Mouse (Mus musculus) cerebellum, adult 2 months (tissue): ENCODE measurements around the gene Nrk.

Source experiments
- CTCF ChIP-seq: fragments of 200-500 bp; IDR thresholded peaks from 2 replicates; pipeline ENCODE4 v1.5.1; 2011; ENCODE audit warnings: low read depth, mild to moderate bottlenecking, control low read depth, low read length, moderate library complexity, borderline replicate concordance; ENCODE audit not compliant: insufficient read depth
- POLR2A ChIP-seq: fragments of 200-500 bp; IDR thresholded peaks from 2 replicates; pipeline ENCODE4 v1.6.1; 2011; ENCODE audit warnings: low read length, control low read depth, borderline replicate concordance; ENCODE audit not compliant: insufficient read depth

DNA sequence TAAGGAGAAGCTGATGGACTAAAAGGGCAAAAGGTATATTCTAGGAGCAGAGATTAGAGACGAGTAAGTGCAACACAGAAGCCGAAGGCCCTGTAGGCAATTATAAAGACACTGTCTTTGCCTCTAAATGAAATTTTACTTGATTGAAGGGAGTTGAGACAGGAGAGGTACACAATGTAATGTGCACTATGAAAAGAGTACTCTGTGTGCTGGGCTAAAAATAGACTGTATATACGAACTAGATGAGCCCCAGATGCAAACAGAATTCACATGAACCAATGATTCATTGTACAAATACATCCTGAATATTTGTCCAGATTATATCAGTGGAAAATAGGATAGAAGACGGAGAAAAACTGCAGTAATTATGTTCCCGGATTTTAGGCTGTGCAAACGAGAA lies 113.7 kb downstream of the Nrk start:
- TF ChIP-seq POLR2A (no peak), CTCF (no peak)
